Mouse (Mus musculus): ENCODE measurements around the gene Med6. TPM values are rescaled to one million over a fixed set of nuclear protein-coding genes. Genes with fewer than 3 reads are reported as not detected.
A peak's percentile ranks its signal among the peaks of the same experiment; 100 is the strongest.

Med6 gene
- polyA plus RNA-seq, 1 experiment from 2014 or later, result 55.5 TPM

DNA sequence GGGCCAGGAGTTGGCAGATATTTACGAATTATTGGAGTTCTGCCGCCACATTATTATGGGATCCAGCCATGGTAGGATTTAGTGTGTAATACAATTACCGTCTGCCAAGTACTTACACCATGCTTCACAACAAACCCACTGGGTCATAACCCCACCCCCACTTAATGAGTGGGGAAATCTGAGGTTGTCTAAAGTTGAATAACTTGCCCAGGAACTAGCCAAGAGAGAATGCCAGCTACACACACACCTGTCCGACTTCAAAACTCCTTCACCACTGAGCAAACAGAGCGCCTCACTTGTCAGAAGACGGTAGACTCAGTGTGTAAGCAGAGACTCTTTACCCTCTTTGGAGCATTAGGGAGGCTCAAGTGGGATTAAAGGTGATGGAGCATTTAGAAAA, 32.6 kb upstream of the Med6 start:
- peaks cover 7% of the 10 kb centered on the region for H3K27me3 ChIP-seq (ENCODE audit: control insufficient read depth, insufficient read depth, low read length)
- no peak overlapping the region for H3K9ac ChIP-seq (ENCODE audit: low read length)
- H3K36me3 ChIP-seq (ENCODE audit: control insufficient read depth, insufficient read depth, low read length), result no peaks in the 10 kb centered on the region
- H3K4me1 ChIP-seq (ENCODE audit: control insufficient read depth, insufficient read depth, low read length), result peaks cover 5% of the 10 kb centered on the region
- H3K4me3 ChIP-seq (replicated peaks; ENCODE audit: low read length), result no peak overlapping the region
- ATAC-seq (ENCODE audit: insufficient read depth, low FRiP score), result no peak
- no peak overlapping the region for H3K27ac ChIP-seq (ENCODE audit: low read length)
- no peak overlapping the region for H3K4me2 ChIP-seq (ENCODE audit: low read depth, low read length)
- H3K9me3 ChIP-seq (replicated peaks; ENCODE audit: control insufficient read depth, low read length), result no peaks in the 10 kb centered on the region
- WGBS, result 59% methylated on average over 6 of the region's 6 CpGs

DNA sequence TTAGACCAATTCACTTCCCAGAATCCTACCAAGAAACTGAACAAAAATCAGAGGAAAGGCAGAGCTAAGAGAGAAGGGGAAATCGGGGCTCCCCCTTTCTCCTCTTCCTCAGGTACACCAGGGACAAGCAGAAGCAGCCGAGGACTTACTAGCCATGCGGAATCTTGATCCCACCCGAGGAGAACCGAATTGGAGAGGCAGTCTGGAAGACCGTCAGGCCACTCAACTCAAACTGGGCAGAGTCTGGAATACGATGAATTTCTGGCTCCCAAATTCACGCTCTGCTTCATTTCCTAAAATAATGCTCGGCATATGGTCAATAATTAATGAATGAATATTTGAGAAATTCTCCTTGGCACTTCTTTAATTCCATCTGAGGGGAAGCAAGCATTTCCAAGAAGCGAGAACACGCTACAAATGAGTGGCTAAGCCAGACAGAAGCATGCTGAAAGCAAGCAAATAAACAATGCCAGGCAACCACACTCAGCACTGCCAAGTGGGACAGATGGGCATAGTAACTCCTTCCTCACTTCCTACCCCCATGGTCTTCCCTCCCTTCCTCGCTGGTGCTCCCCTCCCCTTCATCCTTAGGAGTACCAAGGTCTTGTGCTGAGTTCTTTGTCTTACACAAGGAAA, 31.5 kb upstream of the Med6 start:
- ATAC-seq (ENCODE audit: insufficient read depth, low FRiP score), result no peak
- Histone ChIP-seq H3K9me3 (replicated peaks; ENCODE audit: control insufficient read depth, low read length) (no peaks in the 10 kb centered on the region), H3K36me3 (ENCODE audit: control insufficient read depth, insufficient read depth, low read length) (no peaks in the 10 kb centered on the region), H3K27me3 (ENCODE audit: control insufficient read depth, insufficient read depth, low read length) (peaks cover 7% of the 10 kb centered on the region), H3K4me1 (ENCODE audit: control insufficient read depth, insufficient read depth, low read length) (no peaks in the 10 kb centered on the region), H3K27ac (ENCODE audit: low read length) (no peak overlapping the region), H3K4me3 (replicated peaks; ENCODE audit: low read length) (no peak overlapping the region), H3K9ac (ENCODE audit: low read length) (no peak overlapping the region), H3K4me2 (ENCODE audit: low read depth, low read length) (no peak overlapping the region)
- WGBS, result 75% methylated on average over 12 of the region's 12 CpGs

DNA sequence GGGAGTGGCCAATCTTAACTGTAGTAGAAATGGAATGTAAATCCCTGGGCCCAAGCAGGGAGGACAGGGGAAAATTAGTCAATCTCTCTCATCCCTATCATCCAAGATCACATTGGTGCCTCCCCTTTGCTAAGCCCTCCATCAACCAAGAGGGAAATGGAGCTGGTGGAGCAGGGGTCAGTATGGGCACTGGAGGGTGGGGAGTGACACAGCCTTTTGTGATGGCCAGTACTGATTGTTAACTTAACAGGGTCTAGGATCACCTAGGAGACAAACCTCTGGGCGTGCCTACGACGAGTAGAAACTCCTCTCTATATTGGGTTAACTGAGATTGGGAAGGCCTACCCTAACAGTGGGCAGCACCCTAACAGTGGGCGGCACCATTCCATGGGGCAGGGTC, 28.6 kb upstream of the Med6 start:
- Histone ChIP-seq H3K9ac (ENCODE audit: low read length) (no peak overlapping the region), H3K27ac (ENCODE audit: low read length) (no peak overlapping the region), H3K36me3 (ENCODE audit: control insufficient read depth, insufficient read depth, low read length) (no peaks in the 10 kb centered on the region), H3K9me3 (replicated peaks; ENCODE audit: control insufficient read depth, low read length) (no peaks in the 10 kb centered on the region), H3K4me3 (replicated peaks; ENCODE audit: low read length) (no peak overlapping the region), H3K27me3 (ENCODE audit: control insufficient read depth, insufficient read depth, low read length) (no peaks in the 10 kb centered on the region), H3K4me1 (ENCODE audit: control insufficient read depth, insufficient read depth, low read length) (no peaks in the 10 kb centered on the region), H3K4me2 (ENCODE audit: low read depth, low read length) (no peak overlapping the region)
- 69% methylated on average over 4 of the region's 4 CpGs for WGBS
- no peak for ATAC-seq (ENCODE audit: insufficient read depth, low FRiP score)

DNA sequence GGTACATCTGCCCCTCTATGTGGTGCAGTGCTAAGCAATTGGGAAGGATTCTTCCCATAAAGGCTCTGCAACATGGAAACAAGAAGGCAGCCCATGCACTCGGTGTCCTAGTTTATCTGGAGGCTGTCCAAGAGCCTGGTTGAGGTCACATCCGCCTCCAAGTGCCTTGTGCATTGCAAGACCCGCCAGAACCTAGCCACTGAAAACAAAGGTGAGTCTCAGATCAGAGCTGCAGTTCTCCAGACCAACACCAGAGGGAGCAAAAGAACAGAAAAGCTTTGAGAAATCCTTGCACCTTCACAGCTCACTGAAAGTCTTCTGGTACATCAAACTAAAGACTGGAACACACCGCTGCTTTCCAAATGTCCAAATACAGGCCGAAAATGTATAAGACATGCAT, 24.5 kb upstream of the Med6 start:
- Histone ChIP-seq H3K27ac (ENCODE audit: low read length) (no peak overlapping the region), H3K27me3 (ENCODE audit: control insufficient read depth, insufficient read depth, low read length) (no peaks in the 10 kb centered on the region), H3K4me3 (replicated peaks; ENCODE audit: low read length) (no peak overlapping the region), H3K36me3 (ENCODE audit: control insufficient read depth, insufficient read depth, low read length) (no peaks in the 10 kb centered on the region), H3K9ac (ENCODE audit: low read length) (no peak overlapping the region), H3K9me3 (replicated peaks; ENCODE audit: control insufficient read depth, low read length) (no peaks in the 10 kb centered on the region), H3K4me1 (ENCODE audit: control insufficient read depth, insufficient read depth, low read length) (no peaks in the 10 kb centered on the region), H3K4me2 (ENCODE audit: low read depth, low read length) (no peak overlapping the region)
- WGBS, result 16% methylated on average over 5 of the region's 5 CpGs
- ATAC-seq (ENCODE audit: insufficient read depth, low FRiP score), result no peak

DNA sequence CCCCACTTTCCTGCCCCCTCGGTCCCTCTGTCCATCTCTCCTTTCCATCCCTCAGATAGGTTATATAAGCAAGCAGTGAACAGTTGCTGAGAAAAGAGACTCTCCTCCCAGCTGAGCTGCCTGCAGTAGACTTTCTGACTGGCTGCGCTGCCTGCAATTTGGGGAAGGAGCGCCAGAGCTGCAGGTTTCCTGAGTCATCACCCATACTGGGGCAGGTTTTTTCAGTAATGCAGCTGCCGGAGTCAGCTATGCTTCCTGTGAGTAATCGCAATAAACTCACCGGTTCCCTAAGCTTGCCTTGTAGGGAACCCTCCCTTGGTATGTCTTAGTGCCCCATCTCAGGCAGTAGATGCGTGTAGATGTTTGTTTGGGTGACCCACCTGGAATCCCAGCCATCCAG, 22.2 kb upstream of the Med6 start:
- no peak overlapping the region for H3K27ac ChIP-seq (ENCODE audit: low read length)
- WGBS, result 37% methylated on average over 7 of the region's 7 CpGs
- H3K36me3 ChIP-seq (ENCODE audit: control insufficient read depth, insufficient read depth, low read length), result no peaks in the 10 kb centered on the region
- H3K9me3 ChIP-seq (replicated peaks; ENCODE audit: control insufficient read depth, low read length), result no peaks in the 10 kb centered on the region
- H3K27me3 ChIP-seq (ENCODE audit: control insufficient read depth, insufficient read depth, low read length), result no peaks in the 10 kb centered on the region
- H3K4me1 ChIP-seq (ENCODE audit: control insufficient read depth, insufficient read depth, low read length), result no peaks in the 10 kb centered on the region
- no peak for ATAC-seq (ENCODE audit: insufficient read depth, low FRiP score)
- H3K4me2 ChIP-seq (ENCODE audit: low read depth, low read length), result no peak overlapping the region
- H3K9ac ChIP-seq (ENCODE audit: low read length), result no peak overlapping the region
- no peak overlapping the region for H3K4me3 ChIP-seq (replicated peaks; ENCODE audit: low read length)

DNA sequence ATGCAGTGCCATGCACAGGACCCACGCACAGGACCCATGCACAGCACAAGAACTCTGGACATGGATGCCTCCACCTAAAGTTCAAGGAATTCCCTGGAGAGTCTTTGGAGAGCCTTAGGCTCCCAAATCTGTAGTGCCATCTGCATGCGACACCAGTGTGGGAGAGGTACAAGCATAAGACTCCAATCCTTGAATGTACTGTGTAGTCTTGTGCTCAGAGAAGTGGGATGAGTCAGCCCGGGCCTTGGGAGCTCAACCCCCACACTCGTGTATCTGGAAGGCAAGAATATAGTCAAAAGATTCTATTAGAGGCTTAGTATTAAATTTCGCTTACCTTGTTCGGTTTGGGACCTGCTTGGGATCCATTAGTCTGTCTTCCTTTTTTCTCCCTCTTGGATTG, 21.0 kb upstream of the Med6 start:
- ATAC-seq (ENCODE audit: insufficient read depth, low FRiP score), result no peak
- 77% methylated on average over 6 of the region's 6 CpGs for WGBS
- no peak overlapping the region for H3K27ac ChIP-seq (ENCODE audit: low read length)
- H3K9me3 ChIP-seq (replicated peaks; ENCODE audit: control insufficient read depth, low read length), result no peaks in the 10 kb centered on the region
- no peak overlapping the region for H3K9ac ChIP-seq (ENCODE audit: low read length)
- H3K36me3 ChIP-seq (ENCODE audit: control insufficient read depth, insufficient read depth, low read length), result no peaks in the 10 kb centered on the region
- H3K4me2 ChIP-seq (ENCODE audit: low read depth, low read length), result no peak overlapping the region
- no peaks in the 10 kb centered on the region for H3K4me1 ChIP-seq (ENCODE audit: control insufficient read depth, insufficient read depth, low read length)
- no peak overlapping the region for H3K4me3 ChIP-seq (replicated peaks; ENCODE audit: low read length)
- H3K27me3 ChIP-seq (ENCODE audit: control insufficient read depth, insufficient read depth, low read length), result no peaks in the 10 kb centered on the region

DNA sequence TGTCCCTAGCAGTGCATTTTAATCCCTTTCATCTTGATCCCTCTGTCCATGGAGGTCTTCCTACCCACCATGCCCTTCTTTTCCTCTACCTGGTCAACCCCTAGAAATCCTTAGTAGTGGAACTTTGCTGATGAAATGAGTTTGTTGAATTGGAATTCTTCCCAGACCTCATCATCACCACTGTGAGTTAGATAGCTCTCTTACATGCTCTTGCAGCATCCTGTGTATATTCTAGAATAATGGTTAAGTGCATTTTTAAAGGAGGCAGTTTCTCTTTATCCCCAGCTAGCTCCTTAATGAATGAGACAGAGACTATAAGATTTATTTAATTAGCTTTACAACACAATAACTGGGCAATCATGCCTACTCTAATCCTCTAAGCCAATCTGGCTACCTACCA, 14.6 kb upstream of the Med6 start:
- Histone ChIP-seq H3K4me1 (ENCODE audit: control insufficient read depth, insufficient read depth, low read length) (no peaks in the 10 kb centered on the region), H3K4me3 (replicated peaks; ENCODE audit: low read length) (no peak overlapping the region), H3K27me3 (ENCODE audit: control insufficient read depth, insufficient read depth, low read length) (no peaks in the 10 kb centered on the region), H3K27ac (ENCODE audit: low read length) (no peak overlapping the region), H3K36me3 (ENCODE audit: control insufficient read depth, insufficient read depth, low read length) (no peaks in the 10 kb centered on the region), H3K9ac (ENCODE audit: low read length) (no peak overlapping the region), H3K9me3 (replicated peaks; ENCODE audit: control insufficient read depth, low read length) (no peaks in the 10 kb centered on the region), H3K4me2 (ENCODE audit: low read depth, low read length) (no peak overlapping the region)
- ATAC-seq (ENCODE audit: insufficient read depth, low FRiP score), result no peak

DNA sequence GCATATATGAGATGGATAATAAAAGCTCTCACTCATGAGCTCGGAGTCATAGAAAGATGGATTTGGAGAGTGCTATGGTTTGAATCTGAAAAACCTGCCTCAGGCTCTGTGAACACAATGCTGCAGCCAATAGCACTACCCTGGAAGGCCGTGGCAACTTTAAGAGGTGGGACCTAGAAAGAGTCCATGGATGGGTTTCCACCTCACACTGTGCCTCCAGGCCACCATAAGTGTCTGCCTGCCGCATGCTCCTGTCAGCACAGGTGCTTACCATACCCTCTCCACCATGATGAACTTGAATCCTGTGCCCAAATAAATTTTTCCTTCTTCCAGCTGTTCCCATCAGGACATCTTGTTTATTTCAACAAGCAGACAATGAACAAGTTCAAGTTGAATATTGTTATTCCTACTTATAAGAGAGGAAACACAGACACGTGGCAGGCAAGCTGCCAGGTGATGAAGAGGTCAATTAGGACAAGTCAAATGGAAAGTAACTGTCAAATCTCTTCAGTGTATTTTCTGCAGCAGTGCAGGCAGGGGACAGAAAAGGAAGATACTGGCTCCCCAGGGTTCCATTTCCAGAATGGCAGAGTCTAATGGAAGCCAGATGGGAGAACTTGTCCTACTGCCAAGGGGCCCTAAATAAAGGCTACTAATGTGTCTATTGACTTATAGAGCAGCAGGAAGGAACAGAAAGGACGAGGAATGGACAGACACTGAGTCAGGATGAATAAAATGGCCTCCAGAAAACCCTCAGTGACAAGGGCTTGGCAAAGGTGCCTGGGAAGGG, 10.4 kb upstream of the Med6 start:
- 54% methylated on average over 5 of the region's 5 CpGs for WGBS
- Histone ChIP-seq H3K4me3 (replicated peaks; ENCODE audit: low read length) (no peak overlapping the region), H3K9ac (ENCODE audit: low read length) (no peak overlapping the region), H3K4me1 (ENCODE audit: control insufficient read depth, insufficient read depth, low read length) (no peaks in the 10 kb centered on the region), H3K9me3 (replicated peaks; ENCODE audit: control insufficient read depth, low read length) (no peaks in the 10 kb centered on the region), H3K27ac (ENCODE audit: low read length) (no peak overlapping the region), H3K4me2 (ENCODE audit: low read depth, low read length) (no peak overlapping the region), H3K36me3 (ENCODE audit: control insufficient read depth, insufficient read depth, low read length) (no peaks in the 10 kb centered on the region), H3K27me3 (ENCODE audit: control insufficient read depth, insufficient read depth, low read length) (no peaks in the 10 kb centered on the region)
- ATAC-seq (ENCODE audit: insufficient read depth, low FRiP score), result no peak

DNA sequence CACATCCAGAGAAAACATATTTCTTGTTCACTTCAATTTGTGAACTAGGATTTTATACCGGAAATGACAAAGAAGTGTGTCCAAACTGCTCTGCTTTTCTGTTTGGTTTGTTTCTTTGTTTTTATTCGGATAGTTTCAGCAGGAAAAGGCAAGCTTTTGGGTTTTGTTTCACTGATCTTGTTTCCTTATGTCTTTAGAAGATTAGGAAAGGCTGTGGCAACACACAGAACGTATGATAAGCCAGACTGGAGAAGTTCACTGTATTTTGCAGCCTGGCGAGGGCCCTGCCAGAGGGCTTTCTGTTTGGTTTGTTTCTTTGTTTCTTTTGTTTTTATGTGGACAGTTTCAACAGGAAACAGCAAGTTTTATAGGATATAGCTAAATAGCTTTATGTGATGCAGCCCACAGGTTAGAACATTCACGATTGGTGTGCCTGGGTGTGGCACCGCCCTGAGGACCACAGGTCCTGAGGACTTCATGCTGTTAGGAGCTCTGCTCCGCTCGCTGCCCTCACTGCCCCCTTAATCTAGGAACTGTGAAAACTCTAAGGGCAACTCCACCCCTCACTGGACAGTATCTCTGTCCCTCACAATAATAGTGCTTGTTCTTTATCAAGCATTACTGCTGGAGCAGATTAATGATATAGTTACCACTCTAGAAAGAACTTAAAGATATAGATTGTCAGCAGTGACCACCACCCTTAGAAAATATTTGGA, 1.9 kb upstream of the Med6 start:
- Histone ChIP-seq H3K4me3 (replicated peaks; ENCODE audit: low read length) (no peak overlapping the region), H3K9ac (ENCODE audit: low read length) (0 out of 2 replicates have a peak overlapping the region, but pooled peaks have one; percentile 35), H3K4me2 (ENCODE audit: low read depth, low read length) (no peak overlapping the region), H3K4me1 (ENCODE audit: control insufficient read depth, insufficient read depth, low read length) (0 out of 2 replicates have a peak, but pooled peaks cover 5% of the 10 kb centered on the region), H3K36me3 (ENCODE audit: control insufficient read depth, insufficient read depth, low read length) (no peaks in the 10 kb centered on the region), H3K9me3 (replicated peaks; ENCODE audit: control insufficient read depth, low read length) (no peaks in the 10 kb centered on the region), H3K27ac (ENCODE audit: low read length) (no peak overlapping the region), H3K27me3 (ENCODE audit: control insufficient read depth, insufficient read depth, low read length) (no peaks in the 10 kb centered on the region)
- whole genome bisulfite sequencing, result 74% methylated on average over 8 of the region's 8 CpGs
- no peak for ATAC-seq (ENCODE audit: insufficient read depth, low FRiP score)

Data from stomach, embryonic 16.5 days (tissue).